Mouse (Mus musculus): ENCODE measurements at regions not wholly inside any gene's neighbourhood (a gene's known extent, or its start where the extent isn't known, plus 50 kb on each side); places are given as distances from the start of the nearest gene placed in this dataset.

GRCm38 (mm10) chr7:135767493-135767892 lies 51.3 kb upstream of the Mki67 start:
- H3K27me3 ChIP-seq (ENCODE audit: control insufficient read depth, insufficient read depth, insufficient read length): peaks cover 24% of the 10 kb centered on the region
- TF ChIP-seq POLR2A (IDR thresholded peaks at IDR 0.05; ENCODE audit: insufficient read length, low read depth) (no peak), SRF (IDR thresholded peaks at IDR 0.05; ENCODE audit: control insufficient read depth, insufficient read length, low read depth) (no peak), MYOD1 (IDR thresholded peaks at IDR 0.05; ENCODE audit: control insufficient read depth in 1 of 3, insufficient read length in 2 of 3, low read depth in 2 of 3) (no peak), TCF12 (IDR thresholded peaks at IDR 0.05; ENCODE audit: insufficient read depth, poor library complexity, severe bottlenecking) (no peak), MAX (IDR thresholded peaks at IDR 0.05; ENCODE audit: low read depth) (no peak), POLR2AphosphoS2 (IDR thresholded peaks at IDR 0.05; ENCODE audit: insufficient read length, low read depth) (no peak), USF1 (IDR thresholded peaks at IDR 0.05; ENCODE audit: low read depth) (no peak), REST (IDR thresholded peaks at IDR 0.05; ENCODE audit: insufficient read depth, insufficient read length) (no peak), MYOG (IDR thresholded peaks at IDR 0.05; ENCODE audit: control insufficient read depth in 1 of 3, insufficient read depth in 1 of 3, insufficient read length in 2 of 3, low read depth in 2 of 3) (no peak), TCF3 (IDR thresholded peaks at IDR 0.05; ENCODE audit: insufficient read length, low read depth) (no peak), E2F4 (IDR thresholded peaks at IDR 0.05; ENCODE audit: insufficient read depth) (no peak), CEBPB (IDR thresholded peaks at IDR 0.05; ENCODE audit: insufficient read depth, poor library complexity, severe bottlenecking) (no peak)

DNA sequence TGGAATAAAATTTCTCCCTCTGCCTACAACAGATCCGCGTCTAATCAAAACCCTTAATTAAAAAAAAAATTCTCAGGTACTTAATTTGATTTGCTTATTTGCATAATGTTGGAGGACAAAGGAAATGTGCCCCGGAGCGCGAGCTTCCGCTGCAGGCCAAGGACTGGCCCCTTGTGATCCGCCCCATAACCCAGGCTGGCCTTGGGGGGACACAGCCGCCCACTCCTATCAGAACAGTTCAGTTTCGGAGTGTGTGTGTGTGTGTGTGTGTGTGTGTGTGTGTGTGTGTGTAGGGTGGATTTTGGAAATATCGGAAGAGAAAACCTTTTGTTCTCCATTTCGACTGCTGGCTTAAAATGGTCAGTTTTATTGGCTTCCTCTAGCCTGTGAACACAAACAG lies 51.9 kb upstream of the Mki67 start:
- Histone ChIP-seq H3K27me3 (ENCODE audit: control insufficient read depth, insufficient read depth, insufficient read length) (peaks cover 22% of the 10 kb centered on the region), H3K36me3 (ENCODE audit: control insufficient read depth, insufficient read depth) (no peaks in the 10 kb centered on the region), H3ac (ENCODE audit: control insufficient read depth, insufficient read length) (no peak overlapping the region), H3K4me2 (ENCODE audit: low read depth) (no peak overlapping the region), H3K4me3 (no peak overlapping the region), H3K79me2 (ENCODE audit: control insufficient read depth, insufficient read depth) (no peaks in the 10 kb centered on the region)
- TF ChIP-seq USF1 (IDR thresholded peaks at IDR 0.05; ENCODE audit: low read depth) (no peak), MYOG (IDR thresholded peaks at IDR 0.05; ENCODE audit: control insufficient read depth in 1 of 3, insufficient read depth in 1 of 3, insufficient read length in 2 of 3, low read depth in 2 of 3) (no peak), POLR2A (IDR thresholded peaks at IDR 0.05; ENCODE audit: insufficient read length, low read depth) (no peak), POLR2AphosphoS2 (IDR thresholded peaks at IDR 0.05; ENCODE audit: insufficient read length, low read depth) (no peak), E2F4 (IDR thresholded peaks at IDR 0.05; ENCODE audit: insufficient read depth) (no peak), MYOD1 (IDR thresholded peaks at IDR 0.05; ENCODE audit: control insufficient read depth in 1 of 3, insufficient read length in 2 of 3, low read depth in 2 of 3) (no peak), SRF (IDR thresholded peaks at IDR 0.05; ENCODE audit: control insufficient read depth, insufficient read length, low read depth) (no peak), CEBPB (IDR thresholded peaks at IDR 0.05; ENCODE audit: insufficient read depth, poor library complexity, severe bottlenecking) (no peak), TCF12 (IDR thresholded peaks at IDR 0.05; ENCODE audit: insufficient read depth, poor library complexity, severe bottlenecking) (no peak), MAX (IDR thresholded peaks at IDR 0.05; ENCODE audit: low read depth) (no peak), TCF3 (IDR thresholded peaks at IDR 0.05; ENCODE audit: insufficient read length, low read depth) (no peak), REST (IDR thresholded peaks at IDR 0.05; ENCODE audit: insufficient read depth, insufficient read length) (no peak)

More at GRCm38 (mm10) chr7:135767493-135767892, 51.3 kb upstream of the Mki67 start:
- no peak overlapping the region for H3ac ChIP-seq (ENCODE audit: control insufficient read depth, insufficient read length)
- no peaks in the 10 kb centered on the region for H3K36me3 ChIP-seq (ENCODE audit: control insufficient read depth, insufficient read depth)
- no peaks in the 10 kb centered on the region for H3K79me2 ChIP-seq (ENCODE audit: control insufficient read depth, insufficient read depth)
- no peak overlapping the region for H3K4me3 ChIP-seq
- H3K4me2 ChIP-seq (ENCODE audit: low read depth): no peak overlapping the region

- Histone ChIP-seq H3K4me2 (ENCODE audit: low read depth) (no peak overlapping the region), H3K79me2 (ENCODE audit: control insufficient read depth, insufficient read depth) (no peaks in the 10 kb centered on the region), H3K27me3 (ENCODE audit: control insufficient read depth, insufficient read depth, insufficient read length) (peaks cover 26% of the 10 kb centered on the region), H3K36me3 (ENCODE audit: control insufficient read depth, insufficient read depth) (no peaks in the 10 kb centered on the region), H3ac (ENCODE audit: control insufficient read depth, insufficient read length) (no peak overlapping the region), H3K4me3 (no peak overlapping the region)
- TF ChIP-seq REST (IDR thresholded peaks at IDR 0.05; ENCODE audit: insufficient read depth, insufficient read length) (no peak), POLR2A (IDR thresholded peaks at IDR 0.05; ENCODE audit: insufficient read length, low read depth) (no peak), E2F4 (IDR thresholded peaks at IDR 0.05; ENCODE audit: insufficient read depth) (no peak), USF1 (IDR thresholded peaks at IDR 0.05; ENCODE audit: low read depth) (no peak), MAX (IDR thresholded peaks at IDR 0.05; ENCODE audit: low read depth) (no peak), MYOD1 (IDR thresholded peaks at IDR 0.05; ENCODE audit: control insufficient read depth in 1 of 3, insufficient read length in 2 of 3, low read depth in 2 of 3) (no peak), CEBPB (IDR thresholded peaks at IDR 0.05; ENCODE audit: insufficient read depth, poor library complexity, severe bottlenecking) (no peak), MYOG (IDR thresholded peaks at IDR 0.05; ENCODE audit: control insufficient read depth in 1 of 3, insufficient read depth in 1 of 3, insufficient read length in 2 of 3, low read depth in 2 of 3) (no peak), SRF (IDR thresholded peaks at IDR 0.05; ENCODE audit: control insufficient read depth, insufficient read length, low read depth) (no peak), POLR2AphosphoS2 (IDR thresholded peaks at IDR 0.05; ENCODE audit: insufficient read length, low read depth) (no peak)
Measured at GRCm38 (mm10) chr7:135768592-135768991, 52.4 kb upstream of the Mki67 start.

- Histone ChIP-seq H3ac (ENCODE audit: control insufficient read depth, insufficient read length) (no peak overlapping the region), H3K36me3 (ENCODE audit: control insufficient read depth, insufficient read depth) (no peaks in the 10 kb centered on the region), H3K4me3 (no peak overlapping the region), H3K79me2 (ENCODE audit: control insufficient read depth, insufficient read depth) (no peaks in the 10 kb centered on the region), H3K27me3 (ENCODE audit: control insufficient read depth, insufficient read depth, insufficient read length) (peaks cover 32% of the 10 kb centered on the region), H3K4me2 (ENCODE audit: low read depth) (no peak overlapping the region)
- TF ChIP-seq TCF12 (IDR thresholded peaks at IDR 0.05; ENCODE audit: insufficient read depth, poor library complexity, severe bottlenecking): no peak
- TF ChIP-seq REST (IDR thresholded peaks at IDR 0.05; ENCODE audit: insufficient read depth, insufficient read length): no peak
- no peak for TF ChIP-seq POLR2AphosphoS2 (IDR thresholded peaks at IDR 0.05; ENCODE audit: insufficient read length, low read depth)
- TF ChIP-seq E2F4 (IDR thresholded peaks at IDR 0.05; ENCODE audit: insufficient read depth): no peak
- no peak for TF ChIP-seq POLR2A (IDR thresholded peaks at IDR 0.05; ENCODE audit: insufficient read length, low read depth)
Measured at GRCm38 (mm10) chr7:135769082-135769673, 53.0 kb upstream of the Mki67 start.

DNA sequence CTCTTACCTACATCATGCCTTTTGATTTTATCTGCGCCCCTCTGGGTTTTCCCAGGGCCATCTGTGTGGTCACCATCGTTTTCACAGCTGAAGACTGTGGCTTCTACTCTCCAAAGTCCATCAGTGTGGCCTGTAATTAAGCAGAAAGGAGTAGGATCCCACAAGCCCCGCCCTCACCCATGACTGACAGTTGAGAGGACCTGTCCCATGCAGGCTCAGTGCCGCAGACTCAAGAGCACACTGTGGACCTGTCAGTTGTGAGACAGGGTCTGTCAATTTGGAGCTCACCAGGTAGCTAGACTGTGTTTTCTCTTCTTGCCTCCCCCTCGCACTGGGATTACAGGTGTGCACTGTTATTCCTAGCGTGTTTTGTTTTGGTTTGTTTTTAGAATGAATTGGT lies 53.9 kb upstream of the Mki67 start:
- Histone ChIP-seq H3ac (ENCODE audit: control insufficient read depth, insufficient read length) (no peak overlapping the region), H3K4me2 (ENCODE audit: low read depth) (no peak overlapping the region), H3K79me2 (ENCODE audit: control insufficient read depth, insufficient read depth) (no peaks in the 10 kb centered on the region), H3K27me3 (ENCODE audit: control insufficient read depth, insufficient read depth, insufficient read length) (peaks cover 28% of the 10 kb centered on the region), H3K36me3 (ENCODE audit: control insufficient read depth, insufficient read depth) (no peaks in the 10 kb centered on the region), H3K4me3 (no peak overlapping the region)
- TF ChIP-seq CEBPB (IDR thresholded peaks at IDR 0.05; ENCODE audit: insufficient read depth, poor library complexity, severe bottlenecking) (no peak), TCF3 (IDR thresholded peaks at IDR 0.05; ENCODE audit: insufficient read length, low read depth) (no peak), MAX (IDR thresholded peaks at IDR 0.05; ENCODE audit: low read depth) (no peak), MYOD1 (IDR thresholded peaks at IDR 0.05; ENCODE audit: control insufficient read depth in 1 of 3, insufficient read length in 2 of 3, low read depth in 2 of 3) (no peak), REST (IDR thresholded peaks at IDR 0.05; ENCODE audit: insufficient read depth, insufficient read length) (no peak), USF1 (IDR thresholded peaks at IDR 0.05; ENCODE audit: low read depth) (no peak), TCF12 (IDR thresholded peaks at IDR 0.05; ENCODE audit: insufficient read depth, poor library complexity, severe bottlenecking) (no peak), E2F4 (IDR thresholded peaks at IDR 0.05; ENCODE audit: insufficient read depth) (no peak), POLR2AphosphoS2 (IDR thresholded peaks at IDR 0.05; ENCODE audit: insufficient read length, low read depth) (no peak)

Data from myocyte (in vitro differentiated cells).